Mouse (Mus musculus) macrophage (primary cell): ENCODE measurements around the gene 2310039H08Rik. TPM values are rescaled to one million over a fixed set of nuclear protein-coding genes. Genes with fewer than 3 reads are reported as not detected.
"Not testable (repeated sequence)": the region's sequence is repeated elsewhere in the genome, so short reads cannot be mapped to it uniquely, and the experiment has no call there.

Source experiments
- H3K27ac ChIP-seq: fragments of 350-480 bp; formaldehyde crosslinking; 2 replicates; pipeline ENCODE4 v1.9.0; 2021
- H3K36me3 ChIP-seq: fragments of 350-480 bp; formaldehyde crosslinking; 2 replicates; pipeline ENCODE4 v1.9.0; 2021; ENCODE audit errors: inconsistent target
- H3K4me3 ChIP-seq: fragments of 350-480 bp; formaldehyde crosslinking; 2 replicates; pipeline ENCODE4 v1.9.0; 2021; ENCODE audit errors: inconsistent target
- H3K79me2 ChIP-seq: fragments of 350-480 bp; formaldehyde crosslinking; 2 replicates; pipeline ENCODE4 v1.9.0; 2021; ENCODE audit errors: inconsistent target
- WGBS: methylation state at CpG from one replicate; pipeline ENCODE4 v1.1.7; 2026; ENCODE audit warnings: inconsistent platforms; ENCODE audit not compliant: missing documents; 5-methylcytosine and 5-hydroxymethylcytosine counted together
- polyA plus RNA-seq: library from polyadenylated mRNA; stranded (reverse); fragments of 250-400 nt; gene quantifications from 3 replicates; pipeline ENCODE4 v1.2.4, GENCODE M21; 2018; ENCODE audit warnings: inconsistent platforms

Gene 2310039H08Rik
- polyA plus RNA-seq, 1 experiment from 2014 or later: 7.4 TPM

DNA sequence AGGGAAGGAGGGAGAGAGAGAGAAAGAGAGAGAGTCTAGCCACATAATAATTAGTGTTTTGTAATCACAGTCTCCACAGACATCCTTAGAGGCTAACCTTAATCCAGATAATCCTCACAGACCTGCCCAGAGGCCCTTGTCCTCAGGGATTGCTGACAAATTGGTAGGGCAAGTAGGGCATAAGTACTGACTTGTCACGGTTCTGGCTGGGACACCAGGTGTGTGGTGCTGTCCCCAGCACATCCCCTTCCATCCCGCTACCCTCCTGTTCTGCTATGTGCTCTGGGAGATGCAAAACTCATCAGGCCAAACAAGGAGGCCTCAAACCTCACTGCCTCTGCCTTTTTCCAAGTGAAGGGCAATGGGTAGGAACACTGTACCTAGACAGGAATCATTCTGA is 26.9 kb upstream of the 2310039H08Rik start:
- 100% methylated on average over 2 of the region's 2 CpGs for WGBS
- Histone ChIP-seq H3K4me3 (no peak overlapping the region), H3K27ac (no peak overlapping the region), H3K79me2 (peaks cover 82% of the 10 kb centered on the region), H3K36me3 (peaks cover 47% of the 10 kb centered on the region)

DNA sequence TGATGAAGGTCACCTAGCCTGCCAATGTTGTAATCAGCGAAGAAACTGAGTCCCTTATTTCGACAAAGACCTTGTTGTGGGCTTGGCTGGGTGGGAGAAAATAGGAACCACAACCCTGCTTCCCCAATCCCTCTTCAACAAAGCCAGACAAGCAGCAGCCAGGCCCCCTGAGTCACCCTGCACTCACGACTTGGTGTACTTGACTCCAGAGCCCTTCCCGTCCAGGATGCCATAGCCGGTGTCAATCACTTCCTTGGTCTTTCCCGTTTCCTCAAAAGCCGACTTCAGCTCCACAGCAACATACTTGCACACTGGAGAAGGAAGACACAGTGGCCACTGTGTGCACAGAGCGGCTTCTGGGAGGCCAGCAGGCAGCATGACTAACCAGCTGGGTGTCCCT is 25.2 kb upstream of the 2310039H08Rik start:
- Histone ChIP-seq H3K79me2 (peaks cover 89% of the 10 kb centered on the region), H3K27ac (peak overlapping the region; percentile 46), H3K4me3 (no peak overlapping the region), H3K36me3 (peaks cover 34% of the 10 kb centered on the region)
- 19% methylated on average over 8 of the region's 8 CpGs for WGBS

DNA sequence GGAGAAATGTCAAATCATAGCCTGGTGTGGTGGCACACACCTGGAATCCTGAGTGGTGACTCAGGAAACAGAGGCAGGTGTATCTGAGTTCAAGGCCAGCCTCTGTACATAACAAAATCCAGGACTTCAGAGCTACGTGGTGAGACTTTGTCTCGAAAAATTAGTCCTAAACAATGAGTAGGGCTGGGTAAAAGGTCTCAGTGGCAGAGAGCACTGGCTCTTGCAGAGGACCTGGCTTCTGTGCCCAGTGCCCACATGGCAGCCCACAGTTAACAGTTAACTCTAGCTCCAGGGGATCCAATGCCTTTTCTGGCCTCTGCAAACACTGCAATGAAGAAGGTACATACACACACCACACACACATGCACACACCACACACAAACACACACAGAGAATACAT is 24.6 kb upstream of the 2310039H08Rik start:
- Histone ChIP-seq H3K79me2 (peaks cover 84% of the 10 kb centered on the region), H3K27ac (peak overlapping the region; percentile 46), H3K4me3 (no peak overlapping the region), H3K36me3 (peaks cover 28% of the 10 kb centered on the region)
- WGBS: 92% methylated on average over 2 of the region's 2 CpGs

DNA sequence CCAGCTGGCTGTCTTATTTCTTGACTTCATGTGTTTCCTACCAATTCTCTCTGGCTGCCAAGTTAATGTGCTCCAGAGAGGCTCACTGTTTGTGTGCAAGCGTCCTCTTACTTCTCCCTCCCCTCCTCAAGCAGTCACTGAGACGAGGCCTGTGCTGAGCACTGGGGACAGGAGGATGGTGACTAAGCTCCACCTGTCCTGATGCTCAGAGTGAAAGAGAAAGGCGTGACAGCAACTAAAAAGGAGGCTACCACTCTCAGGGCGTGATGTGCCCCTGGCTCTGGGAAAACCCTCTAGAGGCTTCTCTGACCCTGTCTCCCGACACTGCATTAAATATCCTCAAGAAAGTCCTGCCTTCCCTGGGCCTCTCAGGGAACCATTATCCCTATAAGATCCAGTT is 23.2 kb upstream of the 2310039H08Rik start:
- Histone ChIP-seq H3K79me2 (peaks cover 70% of the 10 kb centered on the region), H3K4me3 (no peak overlapping the region), H3K36me3 (peaks cover 14% of the 10 kb centered on the region; the same call in 1 of the 2 replicates), H3K27ac (no peak overlapping the region)
- WGBS: 76% methylated on average over 5 of the region's 5 CpGs

DNA sequence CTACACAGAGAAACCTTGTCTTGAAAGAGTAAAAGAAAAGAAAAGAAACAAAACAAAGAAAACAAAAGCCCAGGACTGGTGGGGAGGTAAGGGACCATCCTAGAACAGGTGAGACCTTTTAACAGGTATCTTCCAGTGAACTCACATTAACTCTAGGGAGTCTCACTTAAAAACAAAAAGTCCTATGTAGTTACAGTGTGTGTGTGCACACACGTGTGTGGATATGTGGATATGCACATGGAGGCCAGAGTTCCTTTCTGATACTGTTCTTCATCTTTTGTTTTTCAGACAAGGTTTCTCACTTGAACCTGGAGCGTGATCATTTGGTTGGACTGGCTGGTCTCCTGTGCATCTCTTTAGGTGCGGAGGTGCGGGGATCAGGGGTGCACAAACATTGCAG is 21.9 kb upstream of the 2310039H08Rik start:
- 51% methylated on average over 4 of the region's 4 CpGs for WGBS
- Histone ChIP-seq H3K4me3 (peak overlapping the region; percentile 44), H3K27ac (peak overlapping the region; percentile 86), H3K36me3 (peaks cover 10% of the 10 kb centered on the region; the same call in 1 of the 2 replicates), H3K79me2 (peaks cover 57% of the 10 kb centered on the region)

DNA sequence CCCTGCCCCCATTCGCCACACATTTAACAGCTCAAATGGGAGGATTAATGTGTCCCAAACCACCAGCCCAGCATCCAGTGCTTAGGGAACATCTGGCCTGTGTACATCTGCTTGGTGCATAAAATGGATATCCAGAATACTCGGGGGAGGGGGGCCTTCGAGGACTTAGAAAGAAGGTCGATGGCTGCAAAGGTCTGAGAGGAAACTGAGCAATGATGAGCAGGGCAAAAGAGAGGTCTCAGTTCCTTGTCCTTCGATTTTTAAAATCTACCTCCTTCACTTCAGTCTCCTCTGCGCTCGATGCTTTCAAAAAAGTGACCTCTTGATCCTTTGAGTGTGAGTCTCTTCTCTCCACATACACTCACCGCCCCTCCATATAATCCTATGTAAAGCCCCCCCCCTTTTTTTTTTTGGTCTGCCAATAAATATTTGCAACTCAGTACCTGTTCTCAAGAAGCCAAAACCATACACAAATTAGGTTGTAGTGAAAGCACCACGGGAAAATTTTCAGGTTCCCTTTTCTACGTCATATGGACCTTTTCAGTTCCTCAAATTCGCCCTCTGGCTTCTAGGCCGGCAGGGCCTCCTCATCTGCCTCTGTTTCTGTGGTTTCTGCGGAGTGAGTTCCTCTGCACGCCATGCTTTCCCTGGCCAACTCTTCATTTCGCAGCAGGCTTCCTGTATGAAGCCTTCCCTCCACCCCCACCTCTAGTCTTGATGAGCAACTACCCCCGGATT is 21.2 kb upstream of the 2310039H08Rik start:
- 2% methylated on average over 15 of the region's 16 CpGs for WGBS
- Histone ChIP-seq H3K79me2 (peaks cover 50% of the 10 kb centered on the region), H3K4me3 (peak overlapping the region; percentile 44), H3K27ac (peak overlapping the region; percentile 86), H3K36me3 (peaks cover 4% of the 10 kb centered on the region; the same call in 1 of the 2 replicates)

DNA sequence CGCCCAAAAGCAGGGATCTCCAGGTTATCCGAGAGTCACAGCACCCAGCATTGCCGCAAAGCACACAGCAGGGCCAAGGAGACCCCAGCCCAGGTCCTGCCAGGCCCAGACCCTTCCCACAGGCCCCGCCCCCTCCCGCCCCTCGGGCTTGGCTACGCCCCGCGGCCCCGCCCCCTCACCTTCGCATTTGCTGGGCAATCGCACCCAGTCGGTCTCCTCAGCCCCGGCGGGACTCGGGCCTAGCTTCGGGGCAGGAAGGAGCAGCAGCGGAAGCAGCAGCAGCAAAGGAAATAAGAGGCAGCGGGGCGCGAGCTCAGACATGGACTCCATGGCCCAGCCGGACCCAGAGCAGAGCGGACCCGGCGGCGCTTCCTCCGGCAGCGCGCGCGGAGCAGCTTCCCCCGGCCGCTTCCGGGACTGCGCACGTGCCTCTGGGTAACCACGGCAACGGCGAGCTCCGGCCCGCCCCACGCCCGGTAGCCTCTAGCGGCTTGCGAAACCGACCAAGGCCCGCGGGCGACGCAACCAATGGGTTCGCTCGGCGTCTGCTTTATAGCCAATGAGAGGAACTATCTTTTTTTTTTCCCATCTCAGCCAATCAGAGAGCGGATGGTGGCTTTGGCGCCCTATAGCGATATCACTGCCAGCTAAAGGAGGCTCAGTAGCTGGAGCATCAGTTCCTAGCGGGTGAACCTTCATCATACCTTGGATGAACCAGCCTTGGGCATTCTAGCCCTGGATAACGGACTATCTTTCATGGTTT is 20.5 kb upstream of the 2310039H08Rik start, which contains the start of gene Cnpy3:
Cnpy3 (minus strand) TSS at position 421 of the 763 bp plus-strand sequence.
- Histone ChIP-seq H3K4me3 (peak within 1 kb of the TSS; percentile 44), H3K27ac (peak within 1 kb of the TSS; percentile 86), H3K79me2 (peaks cover 43% of the 10 kb centered on the region), H3K36me3 (no peaks in the 10 kb centered on the region)
- WGBS: 2% methylated on average over 49 of the region's 58 CpGs

DNA sequence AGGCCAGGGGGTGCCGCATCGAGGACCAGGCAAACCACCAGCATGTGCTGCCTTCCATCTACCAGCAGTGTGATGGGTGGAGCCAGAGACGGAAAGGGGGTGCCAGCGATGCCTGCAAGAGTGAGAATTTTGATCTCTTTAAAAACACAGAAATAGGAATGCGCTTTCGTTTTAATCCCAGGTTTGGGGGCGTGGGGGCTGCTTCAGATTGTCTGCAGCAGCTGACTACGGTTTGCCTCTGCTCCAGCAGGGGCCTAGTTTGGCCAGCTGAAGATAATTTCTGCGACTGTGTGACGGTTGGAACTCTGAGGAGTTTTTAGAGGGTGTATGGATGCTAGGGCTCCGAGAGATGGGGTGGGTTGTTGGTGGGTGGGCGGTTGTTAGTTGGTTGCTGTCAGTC is 13.7 kb upstream of the 2310039H08Rik start:
- Histone ChIP-seq H3K36me3 (no peaks in the 10 kb centered on the region), H3K4me3 (no peak overlapping the region), H3K27ac (no peak overlapping the region), H3K79me2 (no peaks in the 10 kb centered on the region)
- 92% methylated on average over 12 of the region's 12 CpGs for WGBS

DNA sequence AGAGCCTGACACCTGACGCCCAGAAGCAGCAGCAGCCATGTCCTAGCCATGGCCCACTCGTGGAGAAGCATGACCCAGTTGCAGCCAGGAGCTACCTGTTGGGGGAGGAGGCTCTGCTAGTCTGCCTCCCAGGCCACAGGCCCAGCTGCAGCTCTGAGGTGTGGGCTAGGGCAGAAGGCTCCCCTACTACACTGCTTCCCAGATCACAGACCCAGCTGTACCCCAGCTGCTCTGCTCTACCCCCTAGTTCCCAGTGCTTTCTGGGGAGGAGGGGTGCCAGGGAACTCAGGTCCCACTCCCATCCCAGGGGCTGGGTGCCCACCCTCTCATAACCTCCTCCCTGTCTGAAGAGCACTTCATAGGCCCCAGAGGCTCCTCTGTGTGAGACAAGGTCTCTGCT is 8.9 kb upstream of the 2310039H08Rik start, which contains the start of gene Ptcra:
Ptcra (minus strand) TSS at position 169 of the 400 bp plus-strand sequence.
- Histone ChIP-seq H3K27ac (no peak within 1 kb of the TSS), H3K36me3 (no peaks in the 10 kb centered on the region), H3K79me2 (no peaks in the 10 kb centered on the region), H3K4me3 (no peak within 1 kb of the TSS)
- WGBS: 80% methylated on average over 2 of the region's 2 CpGs

DNA sequence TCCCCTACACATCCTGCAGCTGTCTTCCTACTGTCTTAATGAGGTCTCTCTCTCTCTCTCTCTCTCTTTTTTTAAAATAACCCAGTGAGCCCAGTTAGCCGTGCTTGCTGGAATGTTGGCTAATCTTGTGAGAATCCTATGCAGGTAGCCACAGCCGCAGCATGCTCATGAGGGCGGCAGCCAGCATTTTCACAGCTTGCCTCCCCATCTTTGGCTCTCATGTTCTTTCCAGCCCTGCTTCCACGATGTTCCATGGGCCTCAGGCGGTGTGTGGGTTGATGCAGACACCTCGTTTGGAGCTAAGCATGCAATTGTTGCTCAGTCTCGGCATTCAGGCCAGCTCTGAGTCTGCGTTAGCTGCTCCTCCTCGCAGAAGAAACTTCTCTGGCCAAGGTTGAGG is 7.5 kb upstream of the 2310039H08Rik start:
- WGBS: 87% methylated on average over 4 of the region's 9 CpGs
- not testable (repeated sequence) for H3K4me3 ChIP-seq, H3K79me2 ChIP-seq, H3K27ac ChIP-seq, H3K36me3 ChIP-seq

DNA sequence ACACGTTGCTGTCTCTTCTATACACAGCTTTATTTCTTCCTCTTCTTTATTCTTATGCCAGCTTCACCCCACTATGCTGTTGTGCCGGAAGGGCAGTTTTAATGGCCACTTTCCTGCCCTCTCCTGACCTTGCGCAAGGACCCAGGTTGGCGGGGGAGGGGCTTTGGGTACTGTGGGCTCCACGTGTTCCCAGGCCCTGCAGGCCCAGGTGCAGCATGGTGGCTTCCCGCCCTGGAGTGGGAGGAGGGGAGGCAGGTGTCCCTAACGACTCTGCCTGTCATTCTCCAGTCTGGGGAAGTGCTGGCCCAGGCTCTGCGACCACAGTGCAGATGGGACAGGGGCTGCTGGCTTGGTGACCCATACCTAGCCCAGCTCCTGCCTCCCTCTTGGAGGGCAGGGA is 4.6 kb upstream of the 2310039H08Rik start:
- H3K4me3 ChIP-seq: no peak overlapping the region
- H3K36me3 ChIP-seq: no peaks in the 10 kb centered on the region
- 30% methylated on average over 8 of the region's 8 CpGs for WGBS
- no peaks in the 10 kb centered on the region for H3K79me2 ChIP-seq
- H3K27ac ChIP-seq: no peak overlapping the region

DNA sequence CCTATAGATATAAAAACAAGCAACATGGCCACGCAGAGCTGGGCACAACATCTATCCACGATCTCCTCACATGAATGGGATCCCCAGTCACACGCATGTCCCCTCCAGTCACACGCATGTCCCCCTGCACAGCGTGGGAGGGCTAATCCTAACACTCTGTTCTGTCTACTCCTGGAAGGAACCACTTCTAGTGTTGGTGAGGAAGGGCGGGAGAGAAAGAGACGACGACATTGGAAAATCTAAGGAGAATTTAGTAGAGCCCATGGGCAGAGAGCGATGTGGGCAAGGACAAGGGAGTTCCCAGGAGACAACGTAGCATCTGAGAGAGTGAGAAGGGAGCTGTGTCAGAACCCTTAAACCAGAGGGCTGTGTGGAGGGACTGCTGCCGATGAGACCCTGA is 1.9 kb upstream of the 2310039H08Rik start:
- Histone ChIP-seq H3K4me3 (no peak overlapping the region), H3K27ac (no peak overlapping the region), H3K79me2 (no peaks in the 10 kb centered on the region), H3K36me3 (peaks cover 9% of the 10 kb centered on the region)
- WGBS: 95% methylated on average over 11 of the region's 11 CpGs

DNA sequence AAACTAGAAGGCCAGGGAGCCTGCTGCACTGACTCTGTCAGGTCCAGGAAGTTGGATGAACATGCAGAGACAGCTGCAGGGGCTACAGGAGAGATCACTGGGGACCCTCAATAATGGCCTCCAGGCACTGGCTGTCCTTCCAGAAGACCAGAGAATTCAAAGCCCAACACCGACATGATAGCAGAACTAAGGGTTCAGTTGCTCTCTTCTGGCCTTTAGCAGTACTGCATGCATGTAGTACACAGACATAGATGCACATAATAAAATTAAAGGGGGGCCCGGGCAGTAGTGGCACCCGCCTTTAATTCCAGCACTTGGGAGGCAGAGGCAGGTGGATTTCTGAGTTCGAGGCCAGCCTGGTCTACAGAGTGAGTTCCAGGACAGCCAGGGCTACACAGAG is 1.4 kb upstream of the 2310039H08Rik start:
- peaks cover 13% of the 10 kb centered on the region for H3K36me3 ChIP-seq
- H3K27ac ChIP-seq: no peak overlapping the region
- H3K4me3 ChIP-seq: no peak overlapping the region
- WGBS: 97% methylated on average over 2 of the region's 4 CpGs
- no peaks in the 10 kb centered on the region for H3K79me2 ChIP-seq

DNA sequence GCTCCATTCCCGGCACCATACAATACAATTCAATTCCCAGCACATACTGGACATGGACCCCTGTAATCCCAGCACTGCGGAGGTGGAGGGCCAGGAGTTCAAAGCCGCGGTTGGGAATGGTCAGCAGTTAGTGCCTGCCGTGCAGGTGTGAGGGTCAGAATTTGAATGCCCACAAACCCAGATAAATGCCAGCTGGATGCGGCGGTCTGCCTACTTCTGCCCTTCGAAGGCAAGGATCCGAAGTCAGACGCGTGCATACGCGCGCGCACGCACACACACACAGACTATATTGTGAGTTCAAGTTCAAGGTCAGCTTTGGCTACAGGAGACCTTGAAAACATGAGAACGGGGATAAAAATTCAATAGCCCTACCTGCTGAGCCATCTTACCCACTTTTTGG is 819 bp upstream of the 2310039H08Rik start:
- WGBS: 83% methylated on average over 17 of the region's 17 CpGs
- Histone ChIP-seq H3K36me3 (peaks cover 19% of the 10 kb centered on the region), H3K4me3 (peak overlapping the region; percentile 69; the same call in 1 of the 2 replicates), H3K27ac (no peak overlapping the region; the same call in 1 of the 2 replicates), H3K79me2 (no peaks in the 10 kb centered on the region)

DNA sequence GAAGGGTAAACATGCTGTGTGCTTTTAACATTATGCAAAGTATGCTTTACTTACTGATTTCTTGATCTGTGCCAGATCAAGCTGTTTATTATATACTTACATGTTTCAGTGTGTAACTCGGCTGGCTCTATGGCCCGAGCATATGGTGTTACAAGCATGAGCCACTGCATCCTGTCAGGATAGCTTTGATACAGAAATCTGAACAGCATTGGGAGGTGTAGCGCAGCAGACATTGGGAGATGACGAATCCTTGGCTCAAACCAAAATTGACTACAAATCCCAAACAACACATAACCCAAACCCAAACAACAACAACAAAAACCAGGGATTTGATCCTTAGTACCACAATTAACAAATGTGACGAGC is 414 bp upstream of the 2310039H08Rik start:
- WGBS: 0% methylated on average over 5 of the region's 5 CpGs
- Histone ChIP-seq H3K27ac (peak overlapping the region; percentile 82), H3K79me2 (no peaks in the 10 kb centered on the region)

More for the DNA sequence above, 414 bp upstream of the 2310039H08Rik start:
- Histone ChIP-seq H3K4me3 (peak overlapping the region; percentile 69), H3K36me3 (peaks cover 19% of the 10 kb centered on the region)
